Mouse (Mus musculus) embryonic facial prominence, embryonic 13.5 days (tissue): ENCODE measurements around the gene Acot3. TPM values are rescaled to one million over a fixed set of nuclear protein-coding genes. Genes with fewer than 3 reads are reported as not detected.
"Not testable (repeated sequence)": the region's sequence is repeated elsewhere in the genome, so short reads cannot be mapped to it uniquely, and the experiment has no call there.

Source experiments
- ATAC-seq: fragments of 200-750 bp; cut with Nextera tagmentation; 2 replicates; pipeline ENCODE4 v1.8.0; 2017; ENCODE audit warnings: low read depth; ENCODE audit not compliant: insufficient number of reproducible peaks, insufficient read depth, low FRiP score, low TSS enrichment
- H3K27ac ChIP-seq: fragments of 300-500 bp; sonication (generic); 2 replicates; pipeline ENCODE4 v1.5.1; 2015; ENCODE audit warnings: moderate library complexity, mild to moderate bottlenecking, inconsistent platforms
- H3K27me3 ChIP-seq: fragments of 300-500 bp; sonication (generic); 2 replicates; pipeline ENCODE4 v1.6.1; 2015; ENCODE audit warnings: mild to moderate bottlenecking, inconsistent platforms
- H3K36me3 ChIP-seq: fragments of 300-500 bp; sonication (generic); 2 replicates; pipeline ENCODE4 v1.6.1; 2015; ENCODE audit warnings: mild to moderate bottlenecking, inconsistent platforms
- H3K4me1 ChIP-seq: fragments of 300-500 bp; sonication (generic); 2 replicates; pipeline ENCODE4 v1.6.1; 2015; ENCODE audit warnings: inconsistent platforms
- H3K4me2 ChIP-seq: fragments of 300-500 bp; sonication (generic); 2 replicates; pipeline ENCODE4 v1.6.1; 2015; ENCODE audit warnings: moderate library complexity, mild to moderate bottlenecking, inconsistent platforms
- H3K4me3 ChIP-seq: fragments of 300-500 bp; sonication (generic); 2 replicates; pipeline ENCODE4 v1.5.1; 2015; ENCODE audit warnings: mild to moderate bottlenecking, inconsistent platforms
- H3K9ac ChIP-seq: fragments of 300-500 bp; sonication (generic); 2 replicates; pipeline ENCODE4 v1.6.1; 2015; ENCODE audit warnings: mild to moderate bottlenecking, inconsistent platforms
- H3K9me3 ChIP-seq: fragments of 300-500 bp; sonication (generic); 2 replicates; pipeline ENCODE4 v1.6.1; 2016; ENCODE audit warnings: inconsistent platforms
- WGBS: fragments of 180-500 bp; shearing (Covaris S2); methylation state at CpG from one replicate; pipeline ENCODE4 v1.1.7; 2015; ENCODE audit warnings: mixed read lengths; 5-methylcytosine and 5-hydroxymethylcytosine counted together
- polyA plus RNA-seq: library from polyadenylated mRNA; unstranded; fragments of >200 nt; fragmentation: Nextera tagmentation; extraction: Ambion mirVana; gene quantifications from 2 replicates; pipeline ENCODE4 v1.2.1, GENCODE M21; 2015

Acot3 gene
- polyA plus RNA-seq, 1 experiment from 2014 or later = not detected

GRCm38 (mm10) chr12:84023052-84023745, 28.7 kb upstream of the Acot3 start:
- Histone ChIP-seq H3K4me1 (no peaks in the 10 kb centered on the region), H3K4me2 (no peak overlapping the region), H3K9me3 (no peaks in the 10 kb centered on the region), H3K27me3 (no peaks in the 10 kb centered on the region), H3K9ac (no peak overlapping the region), H3K27ac (no peak overlapping the region), H3K4me3 (no peak overlapping the region), H3K36me3 (0 out of 2 replicates have a peak, but pooled peaks cover 4% of the 10 kb centered on the region)
- 72% methylated on average over 9 of the region's 9 CpGs for WGBS
- no peak for ATAC-seq

GRCm38 (mm10) chr12:84025888-84026287, 26.1 kb upstream of the Acot3 start:
- no peaks in the 10 kb centered on the region for H3K9me3 ChIP-seq
- H3K9ac ChIP-seq = no peak overlapping the region
- H3K4me1 ChIP-seq = no peaks in the 10 kb centered on the region
- no peaks in the 10 kb centered on the region for H3K27me3 ChIP-seq
- WGBS = 83% methylated on average over 7 of the region's 7 CpGs
- no peak overlapping the region for H3K27ac ChIP-seq
- no peak overlapping the region for H3K4me3 ChIP-seq
- no peak overlapping the region for H3K4me2 ChIP-seq
- no peaks in the 10 kb centered on the region for H3K36me3 ChIP-seq
- no peak for ATAC-seq

- not testable (repeated sequence) for H3K9me3 ChIP-seq, H3K36me3 ChIP-seq, H3K27me3 ChIP-seq, H3K4me1 ChIP-seq, H3K4me3 ChIP-seq, ATAC-seq, H3K27ac ChIP-seq, H3K9ac ChIP-seq, H3K4me2 ChIP-seq
- WGBS = 48% methylated on average over 3 of the region's 3 CpGs
Measured at GRCm38 (mm10) chr12:84028328-84028727, 23.6 kb upstream of the Acot3 start.

DNA sequence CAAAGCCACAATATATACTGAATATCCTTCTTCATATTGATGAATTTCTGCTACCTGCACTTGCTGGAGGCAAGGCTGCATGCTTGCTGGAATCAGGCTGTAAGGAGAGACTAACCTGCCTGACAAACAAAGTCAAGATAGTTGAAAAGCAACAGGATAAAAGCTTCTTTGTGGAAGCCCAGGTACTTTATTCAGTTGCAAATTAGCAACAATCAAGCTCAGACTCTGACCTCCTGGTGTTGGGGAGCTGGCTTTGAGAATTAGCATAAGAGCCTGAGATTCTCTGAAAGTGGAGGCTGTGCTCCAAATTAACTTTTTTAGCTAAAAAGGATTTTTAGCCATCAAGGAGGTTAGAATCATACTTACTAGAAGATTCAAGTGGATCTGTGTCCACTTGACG, 22.9 kb upstream of the Acot3 start:
- 91% methylated on average over 1 of the region's 1 CpGs for WGBS
- H3K27ac ChIP-seq = not testable (repeated sequence)

DNA sequence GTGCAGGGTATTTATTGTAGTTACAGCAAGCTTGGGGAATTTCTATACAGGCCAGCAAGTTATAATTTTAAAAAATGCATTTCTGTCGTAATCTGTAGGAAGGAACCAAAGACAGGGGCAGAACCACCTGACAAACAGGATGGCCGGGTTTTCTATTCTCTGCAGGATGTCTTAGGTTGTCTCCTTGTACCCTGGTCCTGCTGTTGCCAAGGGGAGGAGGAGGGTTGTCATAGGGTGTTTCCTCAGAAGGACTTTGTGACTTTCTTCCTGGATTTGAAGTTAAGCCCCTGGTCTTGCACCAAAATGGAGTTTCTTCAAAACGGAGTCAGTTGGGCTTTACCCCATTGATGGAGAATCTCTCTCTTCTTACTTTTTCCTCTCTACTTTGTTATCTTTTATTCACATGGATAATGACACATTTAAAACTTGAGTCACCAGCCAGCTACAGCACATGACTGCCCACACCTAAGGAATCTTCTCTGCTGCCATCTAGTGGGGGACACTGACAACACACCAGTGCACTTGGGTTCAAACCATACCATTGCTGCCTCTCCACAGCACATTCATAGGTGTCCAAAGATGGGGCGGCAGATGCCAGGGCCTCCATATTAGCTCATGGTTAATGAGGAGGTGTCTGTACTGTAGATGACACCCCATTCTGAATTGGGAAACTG, 21.1 kb upstream of the Acot3 start:
- no peak overlapping the region for H3K27ac ChIP-seq
- no peak overlapping the region for H3K9ac ChIP-seq
- H3K4me3 ChIP-seq = no peak overlapping the region
- H3K4me1 ChIP-seq = no peaks in the 10 kb centered on the region
- no peak for ATAC-seq
- H3K4me2 ChIP-seq = no peak overlapping the region
- H3K36me3 ChIP-seq = no peaks in the 10 kb centered on the region
- no peaks in the 10 kb centered on the region for H3K9me3 ChIP-seq
- H3K27me3 ChIP-seq = no peaks in the 10 kb centered on the region
- 65% methylated on average over 4 of the region's 4 CpGs for WGBS

More for the DNA sequence above, 22.9 kb upstream of the Acot3 start:
- H3K4me1 ChIP-seq, H3K9me3 ChIP-seq, H3K4me2 ChIP-seq, H3K27me3 ChIP-seq, ATAC-seq, H3K36me3 ChIP-seq, H3K9ac ChIP-seq, H3K4me3 ChIP-seq: not testable (repeated sequence)

- no peak overlapping the region for H3K4me3 ChIP-seq
- 86% methylated on average over 4 of the region's 4 CpGs for WGBS
- H3K27ac ChIP-seq = no peak overlapping the region
- H3K27me3 ChIP-seq = no peaks in the 10 kb centered on the region
- H3K36me3 ChIP-seq = no peaks in the 10 kb centered on the region
- no peak overlapping the region for H3K4me2 ChIP-seq
- peaks cover 4% of the 10 kb centered on the region; the same call in 1 of the 2 replicates for H3K4me1 ChIP-seq
- H3K9me3 ChIP-seq = no peaks in the 10 kb centered on the region
- ATAC-seq = no peak
- H3K9ac ChIP-seq = no peak overlapping the region
Measured at GRCm38 (mm10) chr12:84032854-84033253, 19.1 kb upstream of the Acot3 start.

DNA sequence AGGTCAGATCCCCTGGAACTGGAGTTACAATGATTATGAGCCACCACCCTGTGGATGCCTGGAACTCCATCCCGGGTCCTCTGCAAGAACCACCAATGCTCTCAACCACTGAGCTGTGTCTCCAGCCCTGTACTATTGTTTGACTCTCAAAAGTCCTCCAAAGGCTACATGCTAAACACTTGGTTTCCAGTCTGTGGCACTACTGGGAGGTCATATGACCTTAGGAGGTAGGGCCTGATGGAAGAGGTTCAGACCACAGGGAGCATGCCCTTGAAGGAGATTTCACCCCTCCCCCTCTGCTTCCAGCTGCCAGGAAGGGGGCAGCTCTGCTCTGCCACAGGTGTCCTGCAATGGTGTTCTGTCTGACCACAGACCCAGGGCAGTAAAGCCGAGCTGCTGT, 18.6 kb upstream of the Acot3 start:
- H3K4me3 ChIP-seq, H3K4me2 ChIP-seq, H3K36me3 ChIP-seq, H3K9me3 ChIP-seq, H3K27ac ChIP-seq, H3K4me1 ChIP-seq, ATAC-seq, H3K9ac ChIP-seq, H3K27me3 ChIP-seq: not testable (repeated sequence)
- 79% methylated on average over 2 of the region's 2 CpGs for WGBS

DNA sequence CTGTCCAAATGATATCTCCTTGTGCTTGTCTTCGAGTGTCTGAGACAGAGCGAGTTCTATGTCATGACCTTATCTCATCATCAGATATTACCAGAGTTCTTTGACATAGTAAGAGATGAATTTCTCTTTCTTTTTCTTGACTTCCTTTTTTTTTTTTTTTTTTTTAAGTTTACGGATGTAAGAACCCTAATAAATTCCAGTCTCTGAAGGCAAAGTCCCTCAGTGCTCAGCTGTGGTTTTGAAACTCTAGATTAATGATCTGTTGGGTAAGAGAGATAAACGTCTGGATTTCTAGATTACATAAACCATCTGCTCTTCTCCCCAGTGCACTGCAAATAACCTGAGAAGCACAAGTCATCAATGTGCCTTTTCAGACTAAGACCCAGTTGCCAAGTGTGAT, 17.8 kb upstream of the Acot3 start:
- no peaks in the 10 kb centered on the region for H3K9me3 ChIP-seq
- 57% methylated on average over 4 of the region's 4 CpGs for WGBS
- H3K9ac ChIP-seq = no peak overlapping the region
- no peaks in the 10 kb centered on the region for H3K27me3 ChIP-seq
- no peak overlapping the region for H3K27ac ChIP-seq
- no peaks in the 10 kb centered on the region for H3K36me3 ChIP-seq
- no peak overlapping the region for H3K4me2 ChIP-seq
- H3K4me3 ChIP-seq = no peak overlapping the region
- H3K4me1 ChIP-seq = peaks cover 4% of the 10 kb centered on the region; the same call in 1 of the 2 replicates
- no peak for ATAC-seq

DNA sequence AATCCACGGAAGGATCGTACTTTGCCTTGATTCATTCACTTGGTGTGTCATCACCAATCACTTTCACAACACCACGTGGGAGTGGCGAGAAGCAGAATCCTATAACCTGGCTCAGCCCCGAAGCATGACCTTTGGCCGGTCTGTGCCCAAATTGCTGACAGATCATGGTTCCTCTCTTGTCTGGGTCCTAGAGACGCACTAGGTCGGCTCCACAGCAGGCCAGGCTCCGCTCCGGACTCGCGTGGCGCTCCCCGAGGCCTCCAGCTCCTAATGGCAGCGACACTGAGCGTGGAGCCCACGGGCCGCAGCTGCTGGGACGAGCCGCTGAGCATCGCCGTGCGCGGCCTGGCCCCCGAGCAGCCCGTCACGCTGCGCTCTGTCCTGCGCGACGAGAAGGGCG, 13.7 kb upstream of the Acot3 start, which contains the start of gene Acot4:
TSS of gene Acot4 (plus strand) at position 139 of the 400 bp plus-strand sequence.
- ATAC-seq, H3K4me1 ChIP-seq, H3K27me3 ChIP-seq, H3K9me3 ChIP-seq, H3K27ac ChIP-seq, H3K36me3 ChIP-seq: not testable (repeated sequence)
- peak within 1 kb of the TSS; percentile 72 for H3K9ac ChIP-seq
- peak within 1 kb of the TSS; percentile 49 for H3K4me3 ChIP-seq
- peak within 1 kb of the TSS; percentile 73 for H3K4me2 ChIP-seq
- WGBS = 9% methylated on average over 32 of the region's 32 CpGs

DNA sequence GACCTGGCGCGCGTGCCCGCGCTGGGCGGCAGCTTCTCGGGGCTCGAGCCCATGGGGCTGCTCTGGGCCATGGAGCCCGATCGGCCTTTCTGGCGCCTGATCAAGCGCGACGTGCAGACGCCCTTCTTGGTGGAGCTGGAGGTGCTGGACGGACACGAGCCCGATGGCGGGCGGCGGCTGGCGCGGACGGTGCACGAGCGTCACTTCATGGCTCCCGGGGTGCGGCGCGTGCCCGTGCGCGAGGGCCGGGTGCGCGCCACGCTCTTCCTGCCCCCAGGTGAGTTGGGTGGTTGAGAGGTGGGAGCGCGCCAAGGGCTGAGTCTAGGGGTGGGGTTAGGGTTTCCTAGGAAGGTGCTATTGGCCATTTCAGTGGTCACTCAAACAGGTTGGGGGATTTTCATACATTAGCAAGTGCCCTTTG, 13.2 kb upstream of the Acot3 start, which contains the start of gene Gm49366:
TSS of gene Gm49366 (plus strand) at position 245 of the 421 bp plus-strand sequence.
- not testable (repeated sequence) for H3K9me3 ChIP-seq, ATAC-seq, H3K27me3 ChIP-seq, H3K4me1 ChIP-seq, H3K27ac ChIP-seq, H3K36me3 ChIP-seq
- Histone ChIP-seq H3K9ac (peak within 1 kb of the TSS; percentile 72), H3K4me2 (peak within 1 kb of the TSS; percentile 73), H3K4me3 (peak within 1 kb of the TSS; percentile 49)
- 1% methylated on average over 39 of the region's 39 CpGs for WGBS

GRCm38 (mm10) chr12:84042248-84042647, 9.7 kb upstream of the Acot3 start:
- Histone ChIP-seq H3K27ac (no peak overlapping the region), H3K4me2 (no peak overlapping the region), H3K4me3 (no peak overlapping the region), H3K9ac (no peak overlapping the region), H3K9me3 (peaks cover 8% of the 10 kb centered on the region; the same call in 1 of the 2 replicates), H3K27me3 (no peaks in the 10 kb centered on the region), H3K36me3 (no peaks in the 10 kb centered on the region), H3K4me1 (peaks cover 4% of the 10 kb centered on the region; the same call in 1 of the 2 replicates)
- WGBS = 89% methylated on average over 5 of the region's 5 CpGs
- no peak for ATAC-seq

GRCm38 (mm10) chr12:84044045-84044444, 7.9 kb upstream of the Acot3 start:
- ATAC-seq = no peak
- H3K36me3 ChIP-seq = no peaks in the 10 kb centered on the region
- WGBS = 67% methylated on average over 2 of the region's 2 CpGs
- H3K9ac ChIP-seq = no peak overlapping the region
- H3K4me1 ChIP-seq = no peaks in the 10 kb centered on the region
- no peak overlapping the region for H3K4me2 ChIP-seq
- no peaks in the 10 kb centered on the region for H3K27me3 ChIP-seq
- H3K4me3 ChIP-seq = no peak overlapping the region
- peaks cover 19% of the 10 kb centered on the region for H3K9me3 ChIP-seq
- no peak overlapping the region for H3K27ac ChIP-seq
